Mouse (Mus musculus) forebrain, embryonic 12.5 days (tissue): ENCODE results near the gene Rpl19. TPM values are rescaled to one million over a fixed set of nuclear protein-coding genes. Genes with fewer than 3 reads are reported as not detected.

ENCODE experiments used
- ATAC-seq: fragments of 200-750 bp; cut with Nextera tagmentation; 2 replicates; pipeline ENCODE4 v1.8.0; 2017; ENCODE audit warnings: moderate TSS enrichment; ENCODE audit not compliant: low FRiP score
- H3K27ac ChIP-seq: fragments of 300-500 bp; sonication (generic); 2 replicates; pipeline ENCODE4 v1.5.1; 2016; ENCODE audit warnings: mild to moderate bottlenecking
- H3K27me3 ChIP-seq: fragments of 300-500 bp; sonication (generic); 2 replicates; pipeline ENCODE4 v1.6.1; 2016; ENCODE audit warnings: mild to moderate bottlenecking
- H3K36me3 ChIP-seq: fragments of 300-500 bp; sonication (generic); replicated peaks from 2 replicates; pipeline ENCODE4 v1.6.1; 2016; ENCODE audit warnings: mild to moderate bottlenecking
- H3K4me1 ChIP-seq: fragments of 300-500 bp; sonication (generic); 2 replicates; pipeline ENCODE4 v1.6.1; 2016
- H3K4me2 ChIP-seq: fragments of 300-500 bp; sonication (generic); 2 replicates; pipeline ENCODE4 v1.6.1; 2016; ENCODE audit warnings: mild to moderate bottlenecking, moderate library complexity
- H3K4me3 ChIP-seq: fragments of 300-500 bp; sonication (generic); replicated peaks from 2 replicates; pipeline ENCODE4 v1.5.1; 2016; ENCODE audit warnings: mild to moderate bottlenecking
- H3K9ac ChIP-seq: fragments of 300-500 bp; sonication (generic); 2 replicates; pipeline ENCODE4 v1.6.1; 2016; ENCODE audit warnings: mild to moderate bottlenecking
- H3K9me3 ChIP-seq: fragments of 300-500 bp; sonication (generic); 2 replicates; pipeline ENCODE4 v1.6.1; 2016
- WGBS: fragments of 180-500 bp; shearing (Covaris S2); methylation state at CpG from one replicate; pipeline ENCODE4 v1.1.7; 2016; 5-methylcytosine and 5-hydroxymethylcytosine counted together
- polyA plus RNA-seq: library from polyadenylated mRNA; unstranded; fragments of >200 nt; fragmentation: Nextera tagmentation; extraction: Ambion mirVana; gene quantifications from 2 replicates; pipeline ENCODE4 v1.2.1, GENCODE M21; 2016

The Rpl19 gene
- polyA plus RNA-seq, 1 experiment from 2014 or later: 747 TPM

DNA sequence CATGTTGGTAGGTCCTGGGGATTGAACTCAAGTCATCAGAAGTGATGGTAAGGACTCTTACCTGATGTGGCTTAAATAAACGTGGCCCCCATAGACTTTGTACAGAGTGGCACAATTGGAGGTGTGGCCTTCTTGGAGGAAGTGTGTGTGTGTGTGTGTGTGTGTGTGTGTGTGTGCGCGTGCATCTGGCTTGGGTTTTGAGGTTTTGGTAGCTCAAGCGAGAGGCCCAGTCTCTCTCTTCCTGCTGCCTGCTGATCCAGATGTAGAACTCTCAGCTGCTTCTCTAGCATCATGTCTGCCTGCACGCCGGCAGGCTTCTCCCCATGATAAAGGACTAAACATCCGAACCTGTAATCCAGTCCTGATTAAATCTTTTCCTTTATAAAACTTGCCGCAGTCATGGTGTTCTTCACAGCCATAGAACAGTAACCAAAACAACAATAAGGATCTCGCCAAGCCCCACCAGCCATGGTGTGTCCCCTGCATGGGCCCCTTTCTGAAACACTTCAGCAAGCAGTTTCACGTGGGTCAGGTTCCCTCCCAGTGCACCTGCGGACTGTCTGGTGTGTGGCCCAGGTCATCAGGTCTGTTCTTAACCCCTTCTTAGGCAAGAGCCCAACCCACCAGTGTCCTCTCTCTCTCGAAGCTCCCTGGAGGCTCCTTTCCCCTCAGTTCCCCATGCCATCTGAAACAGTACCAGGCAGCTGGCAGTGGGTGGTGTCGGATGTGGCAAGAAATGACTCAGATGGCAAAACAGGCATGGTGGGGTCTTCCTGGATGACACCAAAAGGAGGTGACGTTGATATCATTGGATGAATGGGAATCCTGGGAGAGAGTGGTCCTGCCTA, 23.4 kb downstream of the Rpl19 start:
- H3K4me2 ChIP-seq: no peak overlapping the region
- H3K27ac ChIP-seq: no peak overlapping the region
- 73% methylated on average over 14 of the region's 14 CpGs for WGBS
- peaks cover 20% of the 10 kb centered on the region for H3K4me1 ChIP-seq
- no peaks in the 10 kb centered on the region for H3K36me3 ChIP-seq
- no peak overlapping the region for H3K9ac ChIP-seq
- no peak overlapping the region for H3K4me3 ChIP-seq
- ATAC-seq: no peak
- H3K9me3 ChIP-seq: no peaks in the 10 kb centered on the region
- peaks cover 75% of the 10 kb centered on the region for H3K27me3 ChIP-seq

DNA sequence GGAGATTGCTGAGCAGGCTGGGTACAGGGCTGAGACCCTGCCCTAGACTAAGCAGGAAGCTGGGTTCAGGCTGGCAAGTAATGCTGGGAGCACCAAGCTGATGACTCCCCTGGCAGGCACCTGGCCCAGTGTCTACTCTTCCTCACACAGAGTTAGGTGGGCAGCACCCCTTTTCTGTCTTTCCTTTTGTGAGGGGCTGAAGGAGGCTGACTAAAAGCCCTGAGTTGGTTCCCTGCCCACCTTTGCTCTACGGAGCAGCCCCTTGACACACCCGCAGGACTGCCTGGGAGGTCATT, 24.0 kb downstream of the Rpl19 start:
- WGBS: 20% methylated on average over 2 of the region's 2 CpGs
- Histone ChIP-seq H3K27ac (no peak overlapping the region), H3K9me3 (no peaks in the 10 kb centered on the region), H3K4me2 (no peak overlapping the region), H3K36me3 (no peaks in the 10 kb centered on the region), H3K27me3 (peaks cover 81% of the 10 kb centered on the region), H3K9ac (no peak overlapping the region), H3K4me3 (no peak overlapping the region), H3K4me1 (peaks cover 20% of the 10 kb centered on the region)
- no peak for ATAC-seq

DNA sequence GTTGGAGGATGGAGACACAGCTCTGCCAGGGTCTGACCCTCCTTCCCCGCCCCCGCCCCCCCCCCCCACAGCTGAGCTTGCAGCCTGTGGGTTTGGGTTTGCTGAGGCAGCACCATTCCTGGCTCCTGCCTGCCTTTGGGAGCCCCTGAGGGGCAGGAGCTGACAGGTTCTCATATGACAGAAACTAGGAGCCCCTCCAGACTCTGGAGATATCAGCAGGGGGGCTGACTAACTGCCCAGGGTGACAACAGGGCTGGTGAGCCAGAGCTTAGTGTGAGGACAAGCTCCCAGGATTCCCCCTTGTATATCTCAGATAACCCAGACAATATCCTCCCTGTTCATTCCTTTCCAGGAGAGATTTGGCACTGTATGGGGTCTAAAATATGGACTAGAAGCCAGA, 24.4 kb downstream of the Rpl19 start:
- H3K36me3 ChIP-seq: no peaks in the 10 kb centered on the region
- WGBS: 7% methylated on average over 2 of the region's 2 CpGs
- H3K4me2 ChIP-seq: peak overlapping the region; percentile 4; the same call in 1 of the 2 replicates
- H3K4me1 ChIP-seq: peaks cover 20% of the 10 kb centered on the region
- no peak overlapping the region for H3K4me3 ChIP-seq
- H3K27me3 ChIP-seq: peaks cover 85% of the 10 kb centered on the region
- H3K9me3 ChIP-seq: no peaks in the 10 kb centered on the region
- ATAC-seq: no peak
- no peak overlapping the region for H3K27ac ChIP-seq
- no peak overlapping the region for H3K9ac ChIP-seq

DNA sequence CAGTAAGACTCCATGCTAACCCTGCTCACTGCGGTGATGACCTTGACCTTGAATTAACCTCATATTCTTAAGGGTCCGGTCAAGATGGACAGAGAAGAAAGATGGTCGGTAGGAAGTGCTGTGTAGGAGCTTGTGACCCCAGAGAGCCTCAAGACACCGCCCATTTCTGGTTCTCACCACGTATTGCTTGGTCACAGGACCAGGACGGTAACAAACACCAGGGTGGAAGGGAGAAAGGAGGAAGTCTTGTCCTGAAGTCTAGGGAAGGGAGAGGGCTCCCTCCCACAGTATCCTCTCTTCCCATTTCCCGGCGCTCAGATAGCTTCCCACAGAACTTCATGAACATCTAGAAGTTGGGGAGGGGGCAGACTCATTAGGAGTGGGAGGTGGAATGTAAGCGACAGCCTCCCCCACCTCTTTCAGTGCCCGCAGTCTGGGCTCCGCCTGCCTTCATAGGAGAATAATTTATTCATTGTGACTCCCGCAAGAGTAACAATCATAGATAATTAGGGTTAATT, 25.2 kb downstream of the Rpl19 start:
- peak; percentile 36; the same call in 1 of the 2 replicates for ATAC-seq
- WGBS: 6% methylated on average over 12 of the region's 12 CpGs
- H3K4me2 ChIP-seq: peak overlapping the region; percentile 72
- H3K9me3 ChIP-seq: no peaks in the 10 kb centered on the region
- no peaks in the 10 kb centered on the region for H3K36me3 ChIP-seq
- peaks cover 86% of the 10 kb centered on the region for H3K27me3 ChIP-seq
- H3K4me3 ChIP-seq: peak overlapping the region; percentile 52
- H3K4me1 ChIP-seq: peaks cover 20% of the 10 kb centered on the region
- no peak overlapping the region; the same call in 1 of the 2 replicates for H3K9ac ChIP-seq
- no peak overlapping the region for H3K27ac ChIP-seq

DNA sequence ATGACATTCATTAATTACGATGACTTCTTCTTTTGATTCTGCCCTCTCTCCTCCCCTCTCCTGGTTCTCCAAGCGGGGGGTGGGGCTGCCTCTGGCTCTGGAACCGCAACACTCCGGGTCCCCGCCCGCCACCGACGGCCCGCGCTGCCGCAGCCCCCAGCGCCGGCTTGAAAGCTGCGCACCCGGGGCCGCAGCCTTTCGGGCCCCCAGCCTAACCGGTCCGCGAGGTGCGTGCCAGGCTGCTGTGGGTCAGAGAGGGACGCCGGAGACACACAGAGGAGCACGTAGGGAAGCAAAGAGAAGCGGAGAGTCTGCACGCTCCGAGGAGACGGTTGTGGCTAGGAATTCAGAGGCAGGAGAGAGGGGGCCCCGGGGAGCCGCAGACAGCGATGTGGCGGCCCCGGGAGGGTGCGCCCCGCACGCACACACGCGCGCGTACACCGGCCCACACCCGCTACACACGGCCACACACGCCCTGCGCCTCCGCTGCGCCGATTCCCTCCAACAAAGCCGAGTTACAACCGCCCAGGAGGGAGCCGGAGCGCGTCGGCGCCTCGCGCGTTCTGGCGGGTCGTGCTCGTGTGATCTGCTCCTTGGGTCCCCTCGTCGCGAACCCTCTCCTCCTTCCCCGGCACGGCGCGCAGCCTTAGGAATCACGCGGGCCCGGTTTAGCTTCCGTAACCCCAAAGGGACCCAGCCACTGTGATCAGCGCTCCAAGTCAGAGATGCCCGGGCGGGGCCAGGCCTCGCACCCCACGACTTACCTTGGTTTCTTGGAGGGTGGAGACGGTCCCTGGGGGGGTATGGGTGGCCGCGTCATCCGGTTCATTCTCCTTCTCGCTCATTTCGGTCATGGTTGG, 25.8 kb downstream of the Rpl19 start:
- peak overlapping the region; percentile 50 for H3K27ac ChIP-seq
- peak overlapping the region; percentile 72 for H3K4me2 ChIP-seq
- H3K4me3 ChIP-seq: peak overlapping the region; percentile 52
- H3K27me3 ChIP-seq: peaks cover 88% of the 10 kb centered on the region
- ATAC-seq: peak; percentile 27; the same call in 1 of the 2 replicates
- H3K9ac ChIP-seq: peak overlapping the region; percentile 51
- no peaks in the 10 kb centered on the region for H3K9me3 ChIP-seq
- H3K4me1 ChIP-seq: peaks cover 20% of the 10 kb centered on the region
- H3K36me3 ChIP-seq: no peaks in the 10 kb centered on the region
- under 1% methylated on average over 83 of the region's 83 CpGs for WGBS

DNA sequence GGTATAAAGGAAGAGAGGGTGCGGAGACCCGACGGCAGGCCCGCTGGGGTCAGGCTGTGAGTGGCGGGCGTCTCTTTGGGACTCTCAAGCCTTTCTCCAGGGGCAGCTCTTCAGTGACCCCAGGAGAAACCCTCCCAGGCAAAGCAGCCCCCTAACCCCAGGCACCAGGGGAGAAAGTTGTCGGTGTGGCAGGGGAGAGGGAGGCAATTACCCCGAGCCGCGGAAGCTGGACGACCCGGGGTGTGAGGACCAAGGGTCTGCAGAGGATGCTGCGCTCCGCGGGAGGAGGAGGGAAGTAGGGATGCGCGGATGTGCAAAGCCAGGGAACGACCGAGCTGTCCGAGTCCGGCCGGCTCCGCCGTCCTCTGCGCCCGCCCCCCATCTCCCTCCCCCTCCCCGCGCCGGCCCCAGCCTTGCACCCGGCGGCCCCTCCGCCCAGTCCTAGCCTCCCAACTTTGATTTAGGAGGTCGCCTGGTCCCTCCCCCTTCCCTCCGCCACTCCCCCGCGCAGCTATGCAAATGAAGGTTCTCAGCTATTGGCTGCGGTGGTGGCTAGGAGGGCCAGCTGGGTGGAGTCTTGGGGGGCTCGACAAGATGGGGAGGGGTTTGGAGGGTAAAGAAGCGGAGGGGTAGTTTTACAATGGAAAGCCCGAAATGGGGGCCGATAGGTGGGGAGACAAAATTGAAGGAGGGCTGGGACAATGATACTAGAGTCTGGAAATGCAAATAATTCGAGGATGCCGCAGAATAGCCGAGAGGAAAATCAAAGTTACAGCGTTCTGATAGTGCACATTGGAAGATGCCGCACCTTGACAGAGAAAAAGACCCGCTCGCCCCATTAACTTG, 26.7 kb downstream of the Rpl19 start, which contains the start of gene Stac2:
Gene Stac2, minus strand, starts transcription at position 474 of the 846 bp plus-strand sequence.
- peak within 1 kb of the TSS; percentile 52 for H3K4me3 ChIP-seq
- peaks cover 82% of the 10 kb centered on the region for H3K27me3 ChIP-seq
- ATAC-seq: peak; percentile 83
- WGBS: 2% methylated on average over 38 of the region's 48 CpGs
- no peaks in the 10 kb centered on the region for H3K36me3 ChIP-seq
- H3K27ac ChIP-seq: peak within 1 kb of the TSS; percentile 50
- H3K9me3 ChIP-seq: no peaks in the 10 kb centered on the region
- H3K4me1 ChIP-seq: peaks cover 20% of the 10 kb centered on the region
- peak within 1 kb of the TSS; percentile 72 for H3K4me2 ChIP-seq
- H3K9ac ChIP-seq: peak within 1 kb of the TSS; percentile 51

DNA sequence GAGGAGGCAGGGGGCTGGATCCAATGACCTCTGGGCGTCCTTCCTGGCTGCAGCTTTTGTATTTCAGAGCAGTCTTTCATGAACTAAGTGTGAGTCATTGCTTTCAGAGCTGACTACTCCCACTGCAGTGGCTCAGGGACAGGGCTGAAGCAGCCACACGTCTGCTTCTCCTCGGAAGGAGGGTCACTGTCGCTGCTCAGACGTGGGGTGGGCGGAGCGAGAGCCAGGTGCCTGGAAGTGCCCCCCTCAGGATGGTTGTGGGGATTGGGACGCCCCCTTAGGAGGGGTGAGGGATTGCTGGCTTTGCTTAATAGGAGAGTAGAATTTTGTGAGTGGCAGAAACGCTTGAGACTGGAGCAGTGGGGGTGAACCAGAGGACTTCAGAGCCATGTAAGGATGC, 31.0 kb downstream of the Rpl19 start:
- Histone ChIP-seq H3K27me3 (peaks cover 40% of the 10 kb centered on the region), H3K9me3 (no peaks in the 10 kb centered on the region), H3K4me1 (peaks cover 15% of the 10 kb centered on the region), H3K4me2 (no peak overlapping the region), H3K4me3 (no peak overlapping the region), H3K27ac (no peak overlapping the region), H3K36me3 (no peaks in the 10 kb centered on the region), H3K9ac (no peak overlapping the region)
- no peak for ATAC-seq
- 32% methylated on average over 9 of the region's 9 CpGs for WGBS

DNA sequence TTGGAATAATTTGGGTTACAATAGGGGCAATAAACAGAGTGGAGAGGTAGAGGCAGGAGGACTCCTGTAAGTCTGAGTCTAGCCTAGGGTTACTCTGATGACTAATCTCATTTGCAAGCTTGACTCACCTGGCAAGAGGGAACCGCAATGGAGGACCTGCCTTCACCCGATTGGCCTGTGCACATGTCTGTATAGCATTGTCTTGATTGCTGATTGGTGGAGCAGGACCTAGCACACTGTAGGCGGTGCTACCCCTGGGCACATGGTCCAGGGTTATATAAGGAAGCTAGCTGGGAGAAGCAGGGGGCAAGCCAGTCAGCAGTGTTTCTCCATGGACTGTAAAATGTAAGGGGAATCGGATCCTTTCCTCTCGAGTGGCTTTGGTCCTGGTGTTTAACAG, 31.5 kb downstream of the Rpl19 start:
- no peaks in the 10 kb centered on the region for H3K9me3 ChIP-seq
- no peak overlapping the region for H3K9ac ChIP-seq
- no peak for ATAC-seq
- no peak overlapping the region for H3K4me3 ChIP-seq
- no peaks in the 10 kb centered on the region for H3K36me3 ChIP-seq
- no peak overlapping the region for H3K4me2 ChIP-seq
- H3K27me3 ChIP-seq: peaks cover 35% of the 10 kb centered on the region
- WGBS: 82% methylated on average over 5 of the region's 5 CpGs
- peaks cover 9% of the 10 kb centered on the region for H3K4me1 ChIP-seq
- H3K27ac ChIP-seq: no peak overlapping the region

DNA sequence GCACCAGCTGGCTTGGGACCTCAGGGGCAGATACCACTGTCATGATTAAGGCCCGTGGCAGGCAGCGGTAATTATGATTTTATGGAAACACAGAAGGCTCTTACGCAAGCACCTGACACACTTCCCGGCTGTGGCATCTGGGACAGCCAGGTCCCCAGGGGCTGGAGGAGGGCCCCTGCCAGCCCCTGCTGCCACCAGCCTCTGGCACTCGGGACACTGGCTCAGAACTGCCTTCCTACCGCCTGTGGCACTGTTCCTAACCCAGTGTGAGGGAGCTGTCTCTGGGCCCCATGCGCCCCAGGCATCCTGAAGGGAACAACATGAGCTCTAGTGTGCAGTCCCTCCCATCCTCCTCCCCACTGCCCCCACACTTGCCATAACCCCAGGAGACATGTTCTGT, 33.2 kb downstream of the Rpl19 start:
- WGBS: 74% methylated on average over 7 of the region's 7 CpGs
- Histone ChIP-seq H3K4me2 (no peak overlapping the region), H3K27me3 (peaks cover 19% of the 10 kb centered on the region), H3K9ac (no peak overlapping the region), H3K36me3 (no peaks in the 10 kb centered on the region), H3K4me1 (peaks cover 8% of the 10 kb centered on the region), H3K27ac (no peak overlapping the region), H3K9me3 (no peaks in the 10 kb centered on the region), H3K4me3 (no peak overlapping the region)
- ATAC-seq: no peak

DNA sequence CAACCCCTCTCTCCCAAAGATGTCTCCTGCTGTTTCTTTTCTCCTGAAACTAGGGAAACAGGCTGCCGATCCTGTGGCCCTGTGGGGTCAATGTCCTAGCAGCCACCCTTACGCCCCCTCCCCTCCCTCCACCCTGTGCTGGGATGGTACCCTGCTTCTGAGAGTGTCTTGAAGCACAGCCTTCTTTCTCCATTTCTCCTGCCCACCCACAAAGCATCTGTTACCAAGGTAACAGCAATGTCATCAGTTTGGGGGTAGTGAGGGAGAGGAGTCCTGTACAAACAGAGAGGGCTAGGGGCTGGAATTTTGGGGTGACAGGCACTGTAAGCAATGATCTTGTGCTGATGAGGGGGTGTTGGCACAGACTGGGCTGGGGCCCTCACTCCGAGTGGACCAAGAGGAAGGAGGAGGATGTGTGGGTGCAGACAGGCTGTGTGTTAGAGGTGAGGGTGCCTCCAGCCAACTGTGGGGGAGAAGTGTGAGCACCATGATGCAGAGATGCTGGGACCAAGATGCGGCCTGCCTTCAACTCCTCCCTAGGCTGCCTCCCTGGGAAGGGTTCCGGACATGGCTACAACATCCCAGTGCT, 33.7 kb downstream of the Rpl19 start:
- Histone ChIP-seq H3K4me3 (no peak overlapping the region), H3K9ac (no peak overlapping the region), H3K4me1 (peaks cover 8% of the 10 kb centered on the region), H3K9me3 (no peaks in the 10 kb centered on the region), H3K4me2 (no peak overlapping the region), H3K27ac (no peak overlapping the region), H3K36me3 (no peaks in the 10 kb centered on the region), H3K27me3 (peaks cover 14% of the 10 kb centered on the region)
- WGBS: 76% methylated on average over 5 of the region's 5 CpGs
- no peak for ATAC-seq

DNA sequence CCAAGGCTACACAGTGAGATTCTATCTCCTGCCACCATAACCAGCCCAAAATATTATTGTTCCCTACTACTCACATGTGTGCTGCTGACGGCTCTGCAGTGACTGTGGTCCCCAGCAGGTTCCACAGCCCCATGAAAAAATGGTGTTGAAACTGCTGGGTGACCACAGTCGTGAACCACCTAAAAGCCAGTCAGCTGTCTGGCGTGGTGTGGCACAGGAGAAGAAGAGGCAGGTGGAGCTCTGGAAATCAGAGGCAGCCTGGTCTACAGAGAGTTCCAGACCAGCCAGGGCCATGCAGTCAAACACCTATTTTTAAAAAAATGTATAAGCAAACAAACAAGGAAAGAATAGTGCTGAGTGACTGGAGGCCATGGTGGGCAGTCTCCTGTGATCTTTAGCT, 34.9 kb downstream of the Rpl19 start:
- Histone ChIP-seq H3K4me3 (no peak overlapping the region), H3K4me1 (peaks cover 8% of the 10 kb centered on the region), H3K27ac (no peak overlapping the region), H3K9ac (no peak overlapping the region), H3K27me3 (0 out of 2 replicates have a peak, but pooled peaks cover 7% of the 10 kb centered on the region), H3K4me2 (no peak overlapping the region), H3K9me3 (no peaks in the 10 kb centered on the region), H3K36me3 (no peaks in the 10 kb centered on the region)
- ATAC-seq: no peak
- 70% methylated on average over 3 of the region's 3 CpGs for WGBS
